Mouse (Mus musculus): ENCODE measurements around the gene Trmt10a.

The Trmt10a gene

GRCm38 (mm10) chr3:138143315-138144059 is at the start of gene Trmt10a:
Gene Trmt10a, plus strand, starts transcription at chr3:138143448.
- peak; percentile 99 for DNase-seq (ENCODE audit: low spot score)

- DNase-seq (ENCODE audit: low spot score) = peak; percentile 8
These were observed 47.9 kb upstream of the Trmt10a start for GRCm38 (mm10) chr3:138095301-138095700.

- DNase-seq (ENCODE audit: low spot score) = no peak
These were observed 47.5 kb upstream of the Trmt10a start for GRCm38 (mm10) chr3:138095718-138096117.

- no peak for DNase-seq (ENCODE audit: low spot score)
These were observed 46.8 kb upstream of the Trmt10a start for GRCm38 (mm10) chr3:138096263-138097028.

GRCm38 (mm10) chr3:138097718-138098117 is 45.5 kb upstream of the Trmt10a start:
- no peak for DNase-seq (ENCODE audit: low spot score)

- no peak for DNase-seq (ENCODE audit: low spot score)
These were observed 41.3 kb upstream of the Trmt10a start for GRCm38 (mm10) chr3:138101936-138102335.

GRCm38 (mm10) chr3:138103690-138104089 is 39.6 kb upstream of the Trmt10a start:
- no peak for DNase-seq (ENCODE audit: low spot score)

GRCm38 (mm10) chr3:138105056-138105455 is 38.2 kb upstream of the Trmt10a start:
- DNase-seq (ENCODE audit: low spot score) = no peak

GRCm38 (mm10) chr3:138106887-138107286 is 36.4 kb upstream of the Trmt10a start:
- DNase-seq (ENCODE audit: low spot score) = no peak

GRCm38 (mm10) chr3:138110910-138111782 is 32.1 kb upstream of the Trmt10a start:
- no peak for DNase-seq (ENCODE audit: low spot score)

- DNase-seq (ENCODE audit: low spot score) = no peak
These were observed 29.1 kb upstream of the Trmt10a start for GRCm38 (mm10) chr3:138114106-138114505.

- DNase-seq (ENCODE audit: low spot score) = no peak
These were observed 26.4 kb upstream of the Trmt10a start for GRCm38 (mm10) chr3:138116871-138117270.

GRCm38 (mm10) chr3:138118392-138118791 is 24.9 kb upstream of the Trmt10a start:
- no peak for DNase-seq (ENCODE audit: low spot score)

GRCm38 (mm10) chr3:138118831-138119230 is 24.4 kb upstream of the Trmt10a start:
- DNase-seq (ENCODE audit: low spot score) = no peak

GRCm38 (mm10) chr3:138119444-138120105 is 23.7 kb upstream of the Trmt10a start:
- no peak for DNase-seq (ENCODE audit: low spot score)

GRCm38 (mm10) chr3:138121461-138121860 is 21.8 kb upstream of the Trmt10a start:
- DNase-seq (ENCODE audit: low spot score) = no peak

- DNase-seq (ENCODE audit: low spot score) = no peak
These were observed 19.4 kb upstream of the Trmt10a start for GRCm38 (mm10) chr3:138123842-138124241.

GRCm38 (mm10) chr3:138129110-138129509 is 14.1 kb upstream of the Trmt10a start:
- no peak for DNase-seq (ENCODE audit: low spot score)

- DNase-seq (ENCODE audit: low spot score) = no peak
These were observed 12.6 kb upstream of the Trmt10a start for GRCm38 (mm10) chr3:138130692-138131091.

GRCm38 (mm10) chr3:138131168-138131567 is 12.1 kb upstream of the Trmt10a start:
- DNase-seq (ENCODE audit: low spot score) = no peak

GRCm38 (mm10) chr3:138133463-138133862 is 9.8 kb upstream of the Trmt10a start:
- no peak for DNase-seq (ENCODE audit: low spot score)

GRCm38 (mm10) chr3:138133916-138134315 is 9.3 kb upstream of the Trmt10a start:
- DNase-seq (ENCODE audit: low spot score) = no peak
